In the genomic region with DNA sequence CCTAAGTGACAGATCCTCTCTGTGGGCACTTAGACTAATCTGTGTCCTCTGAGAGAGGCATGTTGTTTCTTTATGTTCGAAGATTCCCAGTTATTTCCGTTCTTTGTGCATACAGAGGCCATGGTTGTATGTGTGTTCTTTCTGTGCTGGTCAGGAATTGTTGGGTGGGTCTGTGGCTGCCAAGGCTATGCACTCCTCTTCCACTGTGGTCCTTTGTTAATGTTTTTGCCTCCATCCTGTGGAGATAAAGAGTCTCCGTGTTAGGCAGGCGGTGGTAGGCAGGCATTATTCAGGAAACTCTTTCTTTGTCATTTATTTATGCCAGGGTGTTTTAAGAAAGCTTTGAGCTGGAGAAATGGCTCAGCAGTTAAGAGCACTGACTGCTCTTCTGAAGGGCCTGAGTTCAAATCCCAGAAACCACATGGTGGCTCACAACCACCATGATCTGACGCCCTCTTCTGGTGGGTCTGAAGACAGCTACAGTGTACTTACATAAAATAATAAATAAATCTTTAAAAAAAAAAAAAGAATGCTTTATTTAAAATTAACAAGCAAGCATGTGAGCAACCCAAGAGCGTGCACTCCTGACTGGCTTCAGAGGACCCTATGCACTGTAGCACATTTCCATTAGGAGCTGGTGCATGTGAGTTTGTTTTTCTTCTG, we compare ENCODE assay signal across 17 mouse cellular contexts.
DNase-seq lines count a peak whose midpoint lies in the region; ATAC-seq and TF ChIP-seq lines count a peak whose summit lies in the region.
"Had no signal": no experiment of that assay in that cellular context is flagged by ENCODE, and none has a peak within 500 bp of the region (broad histone marks: within the 10 kb centered on the region; RNA-seq: fewer than 3 reads in every experiment).

No protein-coding gene starts in this region.

- in situ Hi-C loops in Patski (cut with MboI; ENCODE audit: low pct_unique_long_range_greater_than_20kb), result loop anchor here (5.0 kb wide), 1 partner anchor 124 kb away; no protein-coding TSS in a partner anchor

- peak; percentile 39 for TF ChIP-seq CTCF in gastrocnemius, adult 2 months (IDR thresholded peaks at IDR 0.05)
- TF ChIP-seq CTCF in liver, postnatal 0 days (IDR thresholded peaks at IDR 0.05; ENCODE audit: low read depth), result 0 out of 2 replicates have a peak, but pooled peaks have one; percentile 22
- TF ChIP-seq CTCF in Patski (IDR thresholded peaks at IDR 0.05), result peak; percentile 34

- no peak overlapping the region for H3K9ac ChIP-seq in liver, postnatal 0 days (replicated peaks)
- H3K9ac ChIP-seq: kidney, embryonic 15.5 days; neural tube, embryonic 15.5 days had no signal

- intact Hi-C loops in gastrocnemius, adult 2 months (cut with DNase I), result loop anchor here (2.0 kb wide), 1 partner anchor 66 kb away; no protein-coding TSS in a partner anchor

- ATAC-seq in liver, postnatal 0 days, result no peak
- no peak for ATAC-seq in Patski
- ATAC-seq: activated CD4-positive, CD25-positive, alpha-beta regulatory T cell, adult 4 months; inflammation-experienced regulatory T-cells, adult 6 months had no signal

- H3K27ac ChIP-seq in gastrocnemius, adult 2 months, result peak overlapping the region; percentile 73; the same call in 1 of the 2 replicates
- no peak overlapping the region for H3K27ac ChIP-seq in liver, postnatal 0 days (ENCODE audit: low read depth)
- H3K27ac ChIP-seq: kidney, embryonic 15.5 days; neural tube, embryonic 15.5 days had no signal

- H3K4me3 ChIP-seq in gastrocnemius, adult 2 months, result no peak overlapping the region
- no peak overlapping the region for H3K4me3 ChIP-seq in liver, postnatal 0 days (ENCODE audit: low read depth, low read length)
- H3K4me3 ChIP-seq: kidney, embryonic 15.5 days; myocyte; neural tube, embryonic 15.5 days had no signal

- no peaks in the 10 kb centered on the region for H3K4me1 ChIP-seq in liver, postnatal 0 days (ENCODE audit: insufficient read depth)

- no peak for DNase-seq in gastrocnemius, adult 2 months
- DNase-seq in gastrocnemius, postnatal 10 days, result no peak
- no peak for DNase-seq in liver, postnatal 0 days
- DNase-seq in liver (no peak), Patski (ENCODE audit: low read depth, low spot score) (no peak)
- peak; percentile 29 for DNase-seq in lung, postnatal 10 days
- DNase-seq in embryo, embryonic 10.5 days (ENCODE audit: low spot score), result no peak
- no peak for DNase-seq in Muller cell, postnatal 12 days (ENCODE audit: inconsistent ontology term)
- DNase-seq: adrenal gland, postnatal 36 days; cerebellum, adult 9-10 months; layer of hippocampus, adult 9-11 months; thymus, postnatal 4 days had no signal

- CTCF ChIA-PET in Patski (lab: Charles Lee), result interaction anchor here (0.7 to 1.7 kb wide), 7 partner anchors 10 to 130 kb away, joined by 3 to 6 read pairs (median 4); no protein-coding TSS in a partner anchor

- no peak for TF ChIP-seq EP300 in liver, postnatal 0 days (IDR thresholded peaks at IDR 0.05; ENCODE audit: low read depth)

- H3K9me3 ChIP-seq in liver, postnatal 0 days (ENCODE audit: low read length), result no peaks in the 10 kb centered on the region
- H3K9me3 ChIP-seq: kidney, embryonic 15.5 days; neural tube, embryonic 15.5 days had no signal

- WGBS in liver, postnatal 0 days (ENCODE audit: insufficient replicate concordance), result 78% methylated on average over 6 of the region's 6 CpGs

- H3K4me2 ChIP-seq in liver, postnatal 0 days (ENCODE audit: low read depth, low read length), result no peak overlapping the region
- H3K4me2 ChIP-seq: kidney, embryonic 15.5 days; neural tube, embryonic 15.5 days had no signal

- POLR2A ChIA-PET in Patski (lab: Charles Lee), result no interaction called here

- no peaks in the 10 kb centered on the region for H3K36me3 ChIP-seq in liver, postnatal 0 days (replicated peaks; ENCODE audit: insufficient read depth, low read length)
- H3K36me3 ChIP-seq: kidney, embryonic 15.5 days; neural tube, embryonic 15.5 days had no signal

- no peaks in the 10 kb centered on the region for H3K27me3 ChIP-seq in liver, postnatal 0 days (ENCODE audit: insufficient read depth, low read length)
- no peaks in the 10 kb centered on the region for H3K27me3 ChIP-seq in Patski
- H3K27me3 ChIP-seq: kidney, embryonic 15.5 days; neural tube, embryonic 15.5 days had no signal
